Mouse (Mus musculus): ENCODE data around the gene Slc22a16.
"Not testable (repeated sequence)": the region's sequence is repeated elsewhere in the genome, so short reads cannot be mapped to it uniquely, and the experiment has no call there.

The Slc22a16 gene

DNA sequence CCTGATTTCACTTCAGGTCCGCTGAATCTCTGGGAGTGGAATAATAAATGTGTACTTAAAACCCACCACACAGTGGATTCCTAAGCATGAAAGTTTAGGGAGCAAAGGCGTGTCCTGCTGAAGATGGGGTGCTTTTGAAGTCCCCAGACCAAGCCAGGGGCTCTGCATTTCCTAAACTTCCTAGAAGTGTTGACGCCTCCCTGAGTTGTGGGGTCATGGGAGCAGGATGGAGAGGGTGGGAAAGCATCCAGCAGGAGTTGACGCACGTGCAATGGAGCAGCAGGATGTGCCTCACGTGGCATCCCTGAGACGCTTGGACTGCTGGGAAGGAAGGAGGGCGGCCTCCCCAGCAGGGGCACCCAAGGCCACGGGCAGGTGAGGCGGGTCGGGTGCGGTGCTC, at the start of gene Slc22a16:
Gene Slc22a16 (plus strand): TSS at position 301 of the 400 bp plus-strand sequence.
- no peak for DNase-seq

DNA sequence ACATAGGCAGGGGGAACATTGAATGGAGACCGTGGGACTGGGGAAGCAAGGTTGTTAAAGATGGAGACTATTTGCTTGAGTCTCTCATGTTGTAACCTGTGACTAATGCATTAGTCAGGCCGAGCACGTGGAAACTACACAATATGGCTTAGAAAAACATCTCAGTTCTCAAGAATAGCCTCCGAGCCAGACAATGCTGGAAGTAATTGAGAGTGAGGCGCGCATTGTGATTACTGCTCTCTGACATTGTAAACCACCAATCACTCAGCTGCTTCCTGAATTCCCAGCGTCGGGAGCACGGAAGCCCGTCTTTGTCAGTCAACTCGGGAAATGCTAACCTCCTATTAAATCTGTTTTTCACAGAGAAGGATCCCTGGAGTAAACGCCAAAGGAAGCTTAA, 48.6 kb upstream of the Slc22a16 start:
- peak; percentile 82 for DNase-seq

DNA sequence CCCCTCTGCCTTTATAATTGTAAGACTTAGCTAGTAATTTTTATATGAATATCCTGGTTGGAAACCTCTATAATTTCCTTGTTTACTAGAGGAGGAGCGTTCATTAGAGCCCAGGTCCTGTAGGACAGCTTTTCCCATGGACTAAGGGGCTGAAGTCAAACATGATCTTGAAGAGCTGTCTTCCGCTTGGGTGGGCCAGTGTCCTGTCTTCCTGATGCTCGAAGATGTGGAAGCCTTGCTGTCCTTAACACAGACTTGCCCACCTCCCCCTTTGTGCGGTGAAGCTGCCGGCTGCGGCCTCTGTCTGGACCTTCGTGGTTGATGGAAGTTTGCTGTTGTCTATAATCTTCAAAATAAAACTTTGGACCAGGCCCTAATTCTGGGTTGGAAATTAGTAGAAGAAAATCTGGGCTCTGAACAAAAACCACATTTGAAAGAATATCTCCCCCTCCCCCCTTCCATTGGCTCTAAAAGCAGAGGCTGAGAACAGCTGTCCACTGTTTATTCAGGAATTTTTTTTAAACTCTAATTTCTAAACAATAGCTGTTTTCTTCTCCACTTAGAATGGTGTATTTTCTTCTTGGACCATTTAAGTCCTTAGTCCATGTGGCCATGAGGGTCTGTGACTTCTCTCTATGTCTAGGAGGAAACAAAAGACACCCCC, 46.7 kb upstream of the Slc22a16 start:
- peak; percentile 71 for DNase-seq

DNA sequence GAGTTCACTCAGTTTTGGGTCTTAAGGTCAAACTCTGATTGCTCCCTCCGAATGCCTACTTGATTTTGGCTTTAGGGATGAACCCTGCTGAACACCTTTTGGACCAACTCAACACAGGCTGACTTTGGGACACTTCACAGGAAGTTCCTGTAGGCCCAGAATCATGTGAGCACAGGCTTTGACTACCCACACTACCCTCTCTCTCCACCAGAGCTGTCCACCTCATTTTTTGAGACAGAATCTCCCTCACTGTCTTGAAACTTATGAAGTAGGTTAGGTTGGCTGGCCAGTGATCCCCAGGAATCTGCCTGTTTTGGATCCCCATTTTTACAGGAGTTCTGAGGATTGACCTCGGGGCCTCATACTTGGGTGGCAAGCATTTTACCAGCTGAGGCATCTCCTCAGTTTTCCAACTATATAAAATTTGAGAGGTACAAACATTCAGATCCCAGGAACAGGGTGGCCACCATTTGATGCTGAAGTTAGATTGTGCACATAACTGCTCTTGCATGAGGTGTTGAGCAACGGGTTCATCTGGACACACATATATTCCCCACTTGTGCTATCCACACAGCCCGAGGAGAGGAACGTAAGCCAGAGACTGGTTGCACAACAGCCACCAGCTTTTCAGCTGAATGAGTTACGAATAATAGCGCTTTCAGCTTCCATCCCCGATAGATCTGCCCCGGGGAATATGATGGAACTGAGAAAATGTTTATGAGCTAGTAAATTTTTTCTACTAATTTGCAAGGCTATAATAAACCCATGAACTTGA, 45.9 kb upstream of the Slc22a16 start:
- DNase-seq, result peak; percentile 91

DNA sequence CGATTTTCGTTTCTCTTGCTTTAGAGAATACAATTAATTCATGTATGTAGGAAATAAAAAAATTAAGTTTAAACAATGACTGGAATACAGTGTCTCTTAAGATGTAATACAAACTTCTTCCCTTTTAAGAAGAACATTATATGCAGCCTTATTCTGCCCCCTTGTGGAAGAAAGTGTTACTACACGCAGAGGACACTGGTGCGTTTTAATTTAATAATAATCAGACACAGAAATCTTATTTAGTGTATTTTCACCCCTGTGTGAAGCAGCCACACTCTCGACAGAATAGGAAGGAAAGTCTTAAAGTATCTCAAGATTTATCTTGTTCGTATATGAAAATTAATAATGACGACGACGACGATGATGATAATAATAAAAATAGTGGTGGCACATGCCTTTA, 45.1 kb upstream of the Slc22a16 start:
- peak; percentile 51 for DNase-seq

DNA sequence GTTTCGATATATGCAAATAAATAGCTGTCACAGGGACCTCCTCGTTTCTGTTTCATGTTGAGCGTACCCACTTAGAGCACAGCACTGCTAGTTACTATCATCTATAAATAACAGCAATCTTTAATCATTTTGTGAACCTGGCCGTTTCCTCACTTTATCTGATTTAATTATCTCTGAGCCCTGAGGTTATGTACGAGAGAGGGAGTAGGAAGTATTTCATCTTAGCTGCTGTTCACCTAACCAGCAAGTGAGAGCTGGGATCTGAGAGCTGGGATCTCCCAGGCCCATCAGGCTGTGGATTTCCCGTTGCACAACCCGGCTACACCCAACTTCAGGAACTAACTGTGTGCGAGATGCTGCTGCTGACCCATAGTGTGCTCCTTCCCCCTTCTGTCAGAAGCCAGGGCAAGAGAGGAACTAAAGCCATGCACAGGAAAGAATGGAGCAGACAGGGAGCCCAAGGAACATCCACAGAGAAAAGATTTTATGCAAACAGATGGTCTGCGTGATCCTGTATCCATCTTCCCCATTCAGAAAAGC, 44.5 kb upstream of the Slc22a16 start:
- peak; percentile 95 for DNase-seq

DNA sequence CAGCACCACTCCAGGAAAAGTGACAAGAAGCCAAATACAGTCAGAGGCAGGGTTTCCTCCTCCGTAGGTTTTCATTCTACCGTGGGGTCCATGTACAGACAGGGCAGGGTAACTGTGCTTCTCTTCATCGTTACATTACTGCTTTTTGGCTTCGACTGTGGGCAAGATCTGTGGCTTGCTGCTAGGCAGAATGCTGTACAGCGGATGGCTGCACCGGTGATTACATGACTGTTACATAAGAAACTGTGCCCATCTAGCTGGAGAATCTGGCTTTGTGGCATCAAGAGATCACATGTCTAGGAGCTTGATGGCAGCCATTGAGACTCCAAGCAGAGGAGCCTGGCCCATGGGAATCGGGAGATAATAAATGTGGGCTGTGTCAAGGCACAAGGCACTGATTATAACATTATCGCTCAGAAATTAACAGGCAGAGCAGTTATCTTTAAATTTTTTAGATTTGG, 43.8 kb upstream of the Slc22a16 start:
- DNase-seq, result peak; percentile 92

DNA sequence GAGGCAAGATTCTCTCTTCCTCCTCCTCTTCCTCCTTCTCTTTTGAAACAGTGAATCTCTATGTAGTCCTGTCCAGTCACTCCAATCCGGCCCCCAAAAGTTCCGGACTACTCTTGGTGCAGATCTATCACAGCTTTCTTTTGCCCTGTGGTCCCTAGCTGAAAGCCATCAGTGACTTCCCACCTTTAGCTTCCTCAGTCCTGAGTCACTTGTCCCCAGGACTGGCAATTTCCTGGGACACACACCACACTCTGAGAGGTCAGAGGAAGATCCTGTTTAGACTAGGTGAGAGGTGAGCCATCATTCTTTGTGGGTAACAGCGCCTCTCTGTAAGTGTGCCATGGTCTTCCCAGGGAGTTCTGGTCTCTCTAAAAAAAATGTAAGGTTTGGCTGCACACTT, 43.1 kb upstream of the Slc22a16 start:
- peak; percentile 72 for DNase-seq

DNA sequence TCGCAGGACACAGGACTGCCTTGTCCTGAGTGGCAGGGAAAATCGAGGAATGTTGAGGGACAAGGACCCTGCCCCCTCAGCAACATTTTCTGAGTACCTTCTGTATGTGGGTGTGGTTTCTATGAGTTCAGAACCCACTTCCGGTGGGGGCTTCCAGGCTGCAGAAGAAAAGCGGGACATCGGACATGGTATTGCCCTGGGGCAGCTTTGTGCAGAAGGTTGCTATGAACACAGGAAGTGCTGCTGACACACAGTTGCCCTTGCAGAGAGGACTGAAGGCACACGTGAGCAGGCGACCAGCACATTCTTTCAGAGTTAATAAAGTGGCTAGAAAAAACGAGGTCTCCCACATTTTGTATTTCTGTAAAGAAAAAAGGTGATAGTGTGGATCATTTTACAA, 42.6 kb upstream of the Slc22a16 start:
- DNase-seq, result peak; percentile 91

DNA sequence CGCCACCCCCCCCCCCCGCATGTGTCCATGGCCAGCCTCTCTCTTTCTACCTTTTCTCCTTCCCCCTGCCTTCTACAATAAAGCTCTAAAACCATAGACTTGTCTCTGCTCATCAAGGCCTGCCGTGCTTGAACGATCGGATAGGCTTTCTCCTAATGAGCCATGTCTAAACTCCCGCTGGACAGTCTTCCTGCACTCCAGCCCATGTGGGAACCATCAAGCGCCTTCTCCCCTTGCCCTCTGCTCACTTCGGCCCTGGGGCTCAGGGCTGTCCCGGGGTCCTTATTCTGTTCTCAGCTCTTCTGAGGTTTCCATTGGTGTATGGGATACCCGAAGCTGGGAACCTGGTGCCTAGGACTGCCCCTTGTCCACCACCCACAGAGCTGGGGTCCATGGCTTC, 41.5 kb upstream of the Slc22a16 start:
- DNase-seq, result peak; percentile 74

DNA sequence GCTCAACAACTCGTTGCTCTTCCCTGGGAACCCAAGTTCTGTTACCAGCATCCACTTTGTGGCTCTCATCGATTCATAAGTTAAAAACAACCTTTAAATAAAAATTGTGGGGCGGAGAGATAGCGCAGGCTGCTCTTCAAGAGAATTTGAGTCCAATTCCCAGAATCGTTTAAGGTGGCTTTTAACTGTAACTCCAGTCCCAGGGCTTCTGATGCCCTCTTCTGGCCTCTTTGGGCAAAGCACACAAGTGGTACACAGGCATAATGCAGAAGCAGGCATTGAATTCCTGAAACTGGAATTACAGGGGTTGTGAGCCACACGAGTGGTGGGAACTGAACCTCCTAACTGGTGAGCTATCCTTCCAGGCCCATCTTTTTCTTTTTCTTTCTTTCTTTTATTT, 40.5 kb upstream of the Slc22a16 start:
- peak; percentile 82 for DNase-seq

DNA sequence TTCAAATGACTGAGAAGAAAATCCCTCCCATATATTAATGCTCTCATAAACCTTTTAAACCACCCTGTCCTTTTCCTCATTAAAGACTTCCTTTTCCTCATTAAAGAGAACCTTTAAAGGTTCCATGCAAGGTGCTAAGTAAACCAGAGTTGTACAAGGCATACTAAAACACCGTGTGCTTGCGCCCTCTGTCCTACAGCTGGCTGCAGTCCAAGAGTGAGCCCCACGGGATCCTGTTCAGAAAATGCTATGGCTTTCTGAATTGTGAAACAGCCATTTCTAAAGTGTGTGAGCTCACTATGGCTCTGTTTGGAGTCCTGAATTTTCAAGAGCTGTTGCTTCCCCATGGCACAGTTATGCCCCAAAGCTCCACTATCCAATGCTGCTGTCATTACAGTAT, 39.5 kb upstream of the Slc22a16 start:
- DNase-seq, result peak; percentile 46

DNA sequence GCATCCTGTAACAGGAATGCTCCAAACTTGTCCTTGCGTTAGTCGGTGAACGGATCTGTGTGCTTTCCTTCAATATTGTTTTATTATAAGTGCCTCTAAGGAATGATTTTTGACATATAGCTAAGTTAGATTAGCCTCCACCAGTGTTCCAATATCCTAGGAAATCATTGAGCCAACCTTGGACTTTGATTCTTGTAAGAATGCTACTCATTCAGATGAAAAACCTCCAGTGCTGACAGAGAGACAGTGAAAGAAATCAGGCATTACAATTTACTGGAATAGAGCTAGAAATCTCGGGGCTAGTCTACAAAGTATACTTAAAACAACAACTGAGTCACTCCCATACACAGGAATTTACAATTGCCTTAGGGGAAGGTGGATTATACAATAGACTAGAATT, 37.5 kb upstream of the Slc22a16 start:
- DNase-seq, result not testable (repeated sequence)

DNA sequence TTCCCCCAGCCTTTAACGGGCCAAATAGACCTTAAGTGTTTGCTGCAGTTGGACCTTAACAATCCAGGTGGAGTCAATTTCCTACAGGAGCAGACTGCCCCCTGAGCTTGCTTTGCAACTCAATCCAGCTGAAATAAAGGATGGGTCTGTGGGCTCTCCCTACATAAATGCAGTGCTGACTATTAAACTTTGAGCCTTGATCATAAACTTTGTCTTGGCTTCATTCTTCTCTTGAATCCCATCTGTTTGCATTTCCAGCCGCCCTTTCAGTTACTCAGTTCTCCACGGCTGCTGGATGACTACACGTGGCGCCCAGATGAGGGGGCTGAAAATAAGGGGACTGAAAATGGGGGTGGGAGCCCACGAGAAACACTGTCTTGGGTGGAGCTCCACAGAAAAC, 28.8 kb upstream of the Slc22a16 start:
- no peak for DNase-seq

DNA sequence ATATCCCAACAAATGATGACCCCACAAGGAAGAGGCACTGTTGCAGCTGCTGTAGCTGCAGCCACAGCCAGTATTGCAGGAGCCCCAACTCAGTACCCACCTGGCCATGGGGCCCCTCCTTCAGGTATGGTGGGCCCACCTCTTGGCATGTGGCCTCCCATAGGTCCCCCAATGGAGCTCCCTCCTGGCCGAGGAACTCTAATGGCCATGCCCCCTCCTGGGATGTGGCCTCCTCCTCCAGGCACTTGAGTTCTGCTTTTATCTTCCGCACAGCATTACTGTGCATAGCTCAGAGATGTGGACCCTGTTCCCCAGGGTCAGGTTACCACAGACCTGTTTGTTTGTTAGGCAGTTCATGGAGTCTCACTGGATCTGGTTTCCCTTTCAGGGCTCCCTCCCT, 20.8 kb upstream of the Slc22a16 start:
- no peak for DNase-seq

DNA sequence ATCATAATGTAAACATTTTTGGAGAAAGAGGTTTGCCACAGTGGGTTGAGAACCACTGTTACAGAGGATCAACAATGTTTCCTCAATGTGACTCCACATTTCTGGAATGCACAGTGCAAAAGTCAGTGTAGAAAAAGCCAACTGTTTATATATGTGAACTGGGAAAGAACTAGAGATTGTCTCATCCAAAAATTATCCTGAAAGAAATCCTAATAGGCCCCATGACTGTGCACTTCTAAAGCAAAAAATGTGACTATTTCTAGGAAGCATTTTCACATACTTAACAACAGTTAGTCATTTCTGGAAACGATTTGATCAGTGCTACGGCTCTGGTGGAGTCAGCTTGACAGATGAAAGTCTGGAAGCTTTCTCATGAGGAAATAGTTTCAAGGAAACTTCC, 18.3 kb upstream of the Slc22a16 start:
- DNase-seq, result no peak

DNA sequence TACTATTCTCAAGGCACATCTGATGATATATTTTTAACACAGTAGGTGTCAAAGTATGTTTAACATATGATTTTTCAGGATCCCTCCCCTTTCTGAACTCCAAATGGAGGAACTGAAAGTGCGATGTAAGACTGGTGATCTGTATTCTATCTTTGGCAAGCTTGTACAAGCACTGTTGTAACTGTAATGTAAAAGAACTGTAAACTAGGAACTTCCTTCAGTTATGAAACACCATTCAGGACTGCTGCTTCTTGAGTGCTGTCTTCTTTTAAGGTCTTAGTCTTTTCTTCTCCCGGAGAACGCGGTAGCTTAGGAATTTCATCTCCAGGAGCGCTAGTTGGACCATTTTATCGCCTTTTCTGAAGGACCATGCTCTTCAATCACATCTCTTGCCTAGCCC, 4.4 kb upstream of the Slc22a16 start:
- DNase-seq, result not testable (repeated sequence)

DNA sequence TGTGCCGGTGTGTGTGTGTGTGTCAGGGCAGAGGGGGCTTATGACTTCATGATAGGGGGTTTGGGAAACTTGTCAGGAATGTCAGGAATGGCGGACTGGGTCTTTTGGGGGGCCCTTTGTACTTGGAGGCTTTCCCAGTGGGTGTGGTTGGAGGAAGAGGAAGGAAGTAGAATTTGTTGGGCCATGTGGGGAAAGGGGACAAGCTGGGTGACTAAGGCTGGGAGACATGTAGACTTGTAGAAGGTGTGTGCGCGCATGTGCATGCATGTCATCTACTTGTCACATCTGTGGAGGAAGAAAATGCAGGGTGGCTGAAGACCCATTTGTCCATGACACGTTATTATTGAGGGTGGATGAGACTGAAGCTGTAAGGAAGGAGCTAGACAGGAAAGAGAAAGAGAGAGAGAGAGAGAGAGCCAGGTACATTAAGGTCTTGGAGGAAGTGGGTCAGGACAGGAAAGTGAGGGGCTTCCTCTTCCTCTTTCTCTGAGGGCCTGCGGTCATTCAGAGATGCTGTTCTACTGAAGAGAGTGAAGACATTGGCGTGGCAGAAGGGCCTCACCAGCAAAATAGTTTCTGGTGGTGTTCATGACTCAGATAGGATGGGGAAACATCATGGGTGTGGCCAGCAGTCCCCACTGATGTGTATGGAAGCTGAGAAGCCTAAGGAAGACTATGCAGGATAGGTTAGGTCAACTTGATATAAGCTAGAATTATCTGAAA, 5.9 kb downstream of the Slc22a16 start:
- DNase-seq, result peak; percentile 71

DNA sequence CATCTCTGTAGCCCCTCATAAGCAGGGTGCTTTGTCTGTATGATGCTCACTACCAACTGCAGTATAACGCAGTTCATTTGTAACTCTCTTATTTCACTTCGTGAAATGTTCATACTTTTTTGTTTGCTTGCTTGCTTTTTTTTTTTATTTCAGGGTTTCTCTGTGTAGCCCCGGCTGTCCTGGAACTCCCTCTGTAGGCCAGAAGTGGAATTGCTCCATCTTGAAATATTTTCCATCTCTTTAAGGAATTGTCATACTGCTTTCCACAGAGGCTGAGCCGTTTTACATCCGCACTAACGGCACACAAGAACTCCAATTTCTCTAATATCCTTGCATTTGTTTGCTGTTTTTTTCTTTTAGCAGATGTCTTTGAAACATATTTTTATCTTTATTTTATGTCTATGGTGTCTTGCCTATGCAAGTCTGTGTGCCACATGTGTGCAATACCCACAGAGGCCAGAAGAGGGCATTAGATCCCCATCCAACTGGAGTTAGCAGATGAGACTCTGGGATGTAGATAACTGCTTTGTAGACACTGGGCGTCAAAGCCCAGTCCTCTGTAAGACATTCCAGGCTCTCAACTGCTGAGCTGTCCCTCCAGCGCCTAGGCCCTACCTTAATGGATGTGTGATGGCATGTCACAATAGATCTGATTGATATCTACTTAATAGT, 13.6 kb downstream of the Slc22a16 start:
- peak; percentile 76 for DNase-seq

DNA sequence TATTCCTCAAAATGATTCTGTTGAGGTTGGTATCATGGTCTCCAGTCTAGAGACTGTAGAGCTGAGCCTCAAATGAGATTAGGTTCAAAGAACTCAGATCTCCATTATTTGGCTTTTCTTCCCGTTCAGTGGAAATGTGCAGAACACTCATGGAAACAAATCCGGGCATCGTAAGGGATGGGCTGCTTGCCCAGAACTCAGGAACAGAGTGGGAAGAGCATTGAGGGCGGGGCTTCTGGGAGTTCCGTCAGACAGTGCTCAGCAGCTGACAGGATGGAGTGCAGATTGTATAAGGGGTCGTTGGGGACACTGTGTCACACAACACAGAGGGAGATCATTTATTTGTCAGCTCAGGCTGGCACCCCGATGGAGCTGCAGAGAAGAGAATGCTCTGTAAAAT, 22.1 kb downstream of the Slc22a16 start:
- peak; percentile 52 for DNase-seq

DNA sequence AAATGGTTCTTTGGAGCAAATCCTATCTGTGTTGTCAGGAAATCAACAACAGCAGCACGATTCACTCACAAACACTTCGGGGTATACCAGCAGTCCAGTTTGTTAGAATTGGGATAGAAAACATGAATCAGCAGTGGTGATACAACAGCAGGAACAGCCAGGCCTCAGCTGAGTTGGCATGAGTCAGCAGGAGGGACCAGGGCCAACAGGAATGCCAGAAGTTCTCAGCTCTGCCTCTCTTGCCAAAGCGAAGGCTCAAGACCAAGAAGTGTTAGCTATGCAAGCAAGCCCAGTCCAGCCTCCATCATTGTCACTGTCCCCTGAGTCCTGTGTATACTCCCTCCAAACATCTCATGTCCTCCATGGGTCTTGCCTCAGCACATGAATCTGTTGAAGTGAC, 27.0 kb downstream of the Slc22a16 start:
- DNase-seq, result peak; percentile 88

DNA sequence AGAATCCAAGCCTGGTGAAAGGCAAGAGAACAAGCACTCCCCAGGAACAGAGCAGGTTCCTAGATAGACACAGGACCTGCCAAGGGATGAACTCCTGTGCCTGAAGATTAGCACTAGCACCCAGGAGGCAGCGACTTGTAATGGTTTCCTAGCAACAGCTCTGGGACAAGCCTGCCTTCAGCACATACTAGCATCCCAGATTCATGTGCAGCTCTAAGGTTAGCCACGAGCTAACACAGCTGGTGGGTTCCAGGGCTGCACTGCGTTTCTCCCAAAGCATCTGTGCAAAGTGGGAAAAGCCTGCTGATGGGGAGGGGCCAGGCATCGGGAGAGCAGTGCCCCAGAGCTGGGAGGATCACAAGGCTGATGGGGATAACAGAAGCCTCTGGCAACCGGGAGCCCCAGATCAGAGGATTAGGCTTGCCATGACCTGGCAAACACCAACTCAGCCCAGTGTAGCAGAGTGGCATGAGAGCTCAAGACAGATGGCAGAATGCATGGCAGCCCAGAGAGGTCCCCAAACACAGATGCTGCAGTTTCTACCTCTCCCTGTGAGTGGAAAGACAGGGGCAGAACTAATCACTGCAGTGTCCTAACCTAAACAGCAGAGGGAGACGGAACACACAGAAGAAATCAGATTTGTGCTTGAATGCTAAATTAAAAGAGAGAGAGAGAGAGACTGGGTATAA, 34.7 kb downstream of the Slc22a16 start:
- DNase-seq, result no peak

Data from heart, adult 11 months (tissue).